In the genomic region with DNA sequence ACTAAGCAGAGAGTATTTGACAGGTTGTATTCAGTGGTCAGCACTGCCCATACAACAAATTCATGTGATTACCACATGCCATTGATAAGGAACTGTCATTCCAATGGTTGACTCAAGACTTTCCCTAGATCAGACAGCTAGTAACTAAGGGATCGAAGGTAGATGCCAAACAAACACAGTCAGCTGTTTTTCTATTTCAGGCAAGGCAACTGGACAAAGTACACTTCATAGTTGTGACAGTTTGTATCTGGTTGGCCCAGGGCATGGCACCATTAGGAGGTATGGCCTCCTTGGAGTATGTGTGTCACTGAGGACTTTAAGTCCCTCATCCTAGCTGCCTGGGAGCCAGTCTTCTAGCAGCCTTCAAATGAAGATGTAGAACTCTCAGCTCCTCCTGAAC, we compare ENCODE assay signal across 22 mouse cellular contexts.
DNase-seq lines count a peak whose midpoint lies in the region; ATAC-seq and TF ChIP-seq lines count a peak whose summit lies in the region.
"Had no signal": no experiment of that assay in that cellular context is flagged by ENCODE, and none has a peak within 500 bp of the region (broad histone marks: within the 10 kb centered on the region; RNA-seq: fewer than 3 reads in every experiment).

No protein-coding gene starts in this region.

- no peaks in the 10 kb centered on the region for H3K36me3 ChIP-seq in intestine, embryonic 16.5 days (ENCODE audit: control insufficient read depth, insufficient read depth, low read length)
- H3K36me3 ChIP-seq in intestine, embryonic 15.5 days = no peaks in the 10 kb centered on the region
- H3K36me3 ChIP-seq in intestine, postnatal 0 days (ENCODE audit: control insufficient read depth, insufficient read depth) = no peaks in the 10 kb centered on the region
- H3K36me3 ChIP-seq in thymus, adult 2 months (ENCODE audit: control insufficient read depth, insufficient read depth, low read length) = no peaks in the 10 kb centered on the region
- H3K36me3 ChIP-seq: embryonic facial prominence, embryonic 13.5 days; embryonic facial prominence, embryonic 15.5 days; forebrain, embryonic 10.5 days; forebrain, embryonic 12.5 days had no signal

- DNase-seq in yolk sac, embryonic 10.5 days (ENCODE audit: low spot score) = peak; percentile 24
- DNase-seq in thymus, adult 2 months = no peak
- DNase-seq: adrenal gland, adult 2 months; adrenal gland, postnatal 10 days; adrenal gland, postnatal 25 days; cerebellum, adult 11 months; cerebellum, adult 18-20 months; cerebellum, adult 8-10 months; cerebellum, adult 9-11 months; cerebellum, postnatal 14 days; cerebellum, postnatal 36 days; embryo, embryonic 11 days had no signal

- H3K9ac ChIP-seq in intestine, embryonic 16.5 days (ENCODE audit: low read depth, low read length) = no peak overlapping the region
- no peak overlapping the region for H3K9ac ChIP-seq in intestine, embryonic 15.5 days
- H3K9ac ChIP-seq in intestine, postnatal 0 days (ENCODE audit: low read depth, low read length) = no peak overlapping the region
- H3K9ac ChIP-seq: embryonic facial prominence, embryonic 13.5 days; embryonic facial prominence, embryonic 15.5 days; forebrain, embryonic 12.5 days had no signal

- H3K4me3 ChIP-seq in intestine, embryonic 16.5 days (ENCODE audit: low read length) = no peak overlapping the region
- H3K4me3 ChIP-seq in intestine, embryonic 15.5 days (replicated peaks) = no peak overlapping the region
- H3K4me3 ChIP-seq in intestine, postnatal 0 days (ENCODE audit: low read depth, low read length) = no peak overlapping the region
- H3K4me3 ChIP-seq in thymus, adult 2 months (ENCODE audit: control insufficient read depth, insufficient read depth, low read length) = no peak overlapping the region
- H3K4me3 ChIP-seq: embryonic facial prominence, embryonic 13.5 days; embryonic facial prominence, embryonic 15.5 days; erythroblast, embryonic 14.5 days; forebrain, embryonic 10.5 days; forebrain, embryonic 12.5 days had no signal

- WGBS in intestine, embryonic 16.5 days = 76% methylated on average over 1 of the region's 1 CpGs
- 85% methylated on average over 1 of the region's 1 CpGs for WGBS in intestine, embryonic 15.5 days
- WGBS in intestine, postnatal 0 days = 61% methylated on average over 1 of the region's 1 CpGs
- WGBS in thymus, adult 2 months = 100% methylated on average over 1 of the region's 1 CpGs

- H3K4me1 ChIP-seq in intestine, embryonic 16.5 days (ENCODE audit: control insufficient read depth, insufficient read depth, low read length) = 0 out of 2 replicates have a peak, but pooled peaks cover 3% of the 10 kb centered on the region
- no peaks in the 10 kb centered on the region for H3K4me1 ChIP-seq in intestine, embryonic 15.5 days (replicated peaks)
- H3K4me1 ChIP-seq in intestine, postnatal 0 days (replicated peaks; ENCODE audit: control insufficient read depth, insufficient read depth, low read length) = no peaks in the 10 kb centered on the region
- no peaks in the 10 kb centered on the region for H3K4me1 ChIP-seq in thymus, adult 2 months (replicated peaks; ENCODE audit: control insufficient read depth, insufficient read depth, low read length)
- H3K4me1 ChIP-seq: embryonic facial prominence, embryonic 15.5 days had no signal

- H3K9me3 ChIP-seq in intestine, embryonic 16.5 days (ENCODE audit: control insufficient read depth, low read length) = no peaks in the 10 kb centered on the region
- no peaks in the 10 kb centered on the region for H3K9me3 ChIP-seq in intestine, embryonic 15.5 days
- H3K9me3 ChIP-seq in intestine, postnatal 0 days (ENCODE audit: control insufficient read depth) = no peaks in the 10 kb centered on the region
- H3K9me3 ChIP-seq: embryonic facial prominence, embryonic 13.5 days; embryonic facial prominence, embryonic 15.5 days; forebrain, embryonic 10.5 days; forebrain, embryonic 12.5 days had no signal

- TF ChIP-seq CTCF in intestine, postnatal 0 days (IDR thresholded peaks at IDR 0.05; ENCODE audit: low read depth) = no peak
- TF ChIP-seq CTCF in thymus, adult 2 months (IDR thresholded peaks at IDR 0.05; ENCODE audit: borderline replicate concordance, control insufficient read depth, extremely low read depth, insufficient read depth, low read length, poor library complexity) = no peak

- H3K4me2 ChIP-seq in intestine, embryonic 16.5 days (ENCODE audit: low read depth, low read length) = no peak overlapping the region
- no peak overlapping the region for H3K4me2 ChIP-seq in intestine, embryonic 15.5 days (replicated peaks)
- H3K4me2 ChIP-seq in intestine, postnatal 0 days (replicated peaks; ENCODE audit: low read depth) = no peak overlapping the region
- H3K4me2 ChIP-seq: embryonic facial prominence, embryonic 13.5 days; embryonic facial prominence, embryonic 15.5 days; forebrain, embryonic 12.5 days had no signal

- no peaks in the 10 kb centered on the region for H3K27me3 ChIP-seq in intestine, embryonic 16.5 days (replicated peaks; ENCODE audit: control insufficient read depth, insufficient read depth, low read length)
- no peaks in the 10 kb centered on the region for H3K27me3 ChIP-seq in intestine, embryonic 15.5 days (replicated peaks)
- H3K27me3 ChIP-seq in intestine, postnatal 0 days (replicated peaks; ENCODE audit: control insufficient read depth, insufficient read depth, low read length) = no peaks in the 10 kb centered on the region
- no peaks in the 10 kb centered on the region for H3K27me3 ChIP-seq in thymus, adult 2 months (ENCODE audit: control insufficient read depth, insufficient read depth, low read length)
- H3K27me3 ChIP-seq: embryonic facial prominence, embryonic 13.5 days; embryonic facial prominence, embryonic 15.5 days; forebrain, embryonic 12.5 days had no signal

- ATAC-seq in intestine, embryonic 16.5 days = peak; percentile 44
- no peak for ATAC-seq in intestine, embryonic 15.5 days
- peak; percentile 96 for ATAC-seq in intestine, postnatal 0 days
- ATAC-seq: forebrain, embryonic 14.5 days; forebrain, embryonic 16.5 days had no signal

- no peak overlapping the region for H3K27ac ChIP-seq in intestine, embryonic 16.5 days (ENCODE audit: low read length)
- H3K27ac ChIP-seq in intestine, embryonic 15.5 days = no peak overlapping the region
- no peak overlapping the region for H3K27ac ChIP-seq in intestine, postnatal 0 days (ENCODE audit: low read depth, low read length)
- no peak overlapping the region for H3K27ac ChIP-seq in thymus, adult 2 months (ENCODE audit: control insufficient read depth, insufficient read depth, low read length)
- H3K27ac ChIP-seq: embryonic facial prominence, embryonic 13.5 days; embryonic facial prominence, embryonic 15.5 days; forebrain, embryonic 10.5 days; forebrain, embryonic 12.5 days had no signal

- no peak for TF ChIP-seq POLR2A in thymus, adult 2 months (IDR thresholded peaks at IDR 0.05; ENCODE audit: control insufficient read depth, extremely low read depth, insufficient read depth, low read length, poor library complexity)
